Mouse (Mus musculus): ENCODE data around the gene Wipi2.
A peak's percentile ranks its signal among the peaks of the same experiment; 100 is the strongest.

Wipi2 gene

DNA sequence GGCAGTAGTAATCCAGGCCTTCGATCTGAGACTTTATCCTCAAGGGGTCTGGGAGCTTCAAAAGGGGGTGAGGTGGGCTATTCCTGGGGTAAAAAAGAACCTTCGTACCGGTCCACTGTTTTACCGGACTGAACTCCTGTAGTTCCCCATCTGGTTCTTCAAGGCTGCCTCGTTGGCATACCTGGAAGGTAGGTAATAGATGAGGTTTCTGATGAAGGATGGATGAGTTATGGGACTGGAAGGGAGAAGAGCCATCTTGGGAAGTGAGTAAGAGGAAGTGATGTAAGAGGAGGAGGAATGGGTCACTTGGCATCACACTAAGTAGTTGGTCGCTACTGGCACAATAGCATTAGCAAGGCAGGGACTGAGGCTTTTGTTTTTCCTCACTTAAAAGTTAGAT lies 2.7 kb downstream of the Wipi2 start:
- no peak for DNase-seq (ENCODE audit: low spot score)

DNA sequence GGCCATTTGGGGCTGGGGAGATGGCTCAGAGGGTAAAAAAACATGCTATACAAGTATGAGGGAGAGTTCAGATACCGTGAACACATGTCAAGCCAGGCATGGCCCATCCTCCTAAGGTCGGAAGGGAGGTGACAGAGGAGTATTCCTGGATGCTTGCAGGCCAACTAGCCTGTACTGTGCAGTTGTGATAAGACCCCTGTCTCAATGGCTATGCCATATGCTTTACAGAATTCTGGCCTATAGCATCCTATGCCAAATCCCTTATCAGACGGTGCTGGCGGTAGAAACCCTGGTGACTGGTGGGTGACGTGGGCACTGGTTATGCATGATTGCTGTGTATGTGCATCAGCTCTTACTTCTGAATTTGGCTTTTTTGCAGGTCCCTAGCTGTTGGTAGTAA lies 10.3 kb downstream of the Wipi2 start:
- no peak for DNase-seq (ENCODE audit: low spot score)

GRCm38 (mm10) chr5:142640088-142640487 lies 12.6 kb downstream of the Wipi2 start:
- no peak for DNase-seq (ENCODE audit: low spot score)

- DNase-seq (ENCODE audit: low spot score): no peak
Observed at GRCm38 (mm10) chr5:142641331-142642051, 14.0 kb downstream of the Wipi2 start.

GRCm38 (mm10) chr5:142648162-142648561 lies 20.7 kb downstream of the Wipi2 start:
- DNase-seq (ENCODE audit: low spot score): peak; percentile 36

DNA sequence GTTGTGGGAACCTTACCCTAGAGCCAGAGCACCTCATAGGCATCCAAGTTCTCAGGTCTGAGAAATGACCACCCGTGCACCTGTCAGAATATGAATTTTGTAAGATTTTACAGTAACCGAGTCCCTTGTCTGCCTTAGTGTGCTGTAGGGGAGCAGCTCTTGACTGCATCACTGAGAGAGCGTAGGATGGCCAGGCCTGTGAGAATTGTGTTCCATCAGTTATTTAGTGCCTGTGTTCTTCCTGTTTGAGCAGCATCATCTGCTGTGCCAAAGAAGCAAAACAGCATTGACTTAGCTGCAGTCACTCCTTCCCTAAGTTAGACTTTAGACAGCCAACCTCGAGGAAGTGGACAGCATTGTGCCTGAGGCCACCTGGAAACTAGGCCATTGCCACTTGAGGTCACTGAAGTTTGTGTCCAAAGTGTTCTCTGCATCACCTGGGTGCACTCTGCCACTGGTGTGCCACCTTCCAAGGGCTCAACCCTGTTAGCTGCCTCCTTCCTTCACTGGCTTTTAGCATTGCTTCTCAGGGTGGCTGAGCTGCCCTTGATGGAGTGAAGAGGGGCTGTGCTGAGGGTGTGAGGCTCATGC lies 22.1 kb downstream of the Wipi2 start:
- no peak for DNase-seq (ENCODE audit: low spot score)

- DNase-seq (ENCODE audit: low spot score): no peak
Observed at GRCm38 (mm10) chr5:142650390-142650789, 22.9 kb downstream of the Wipi2 start.

DNA sequence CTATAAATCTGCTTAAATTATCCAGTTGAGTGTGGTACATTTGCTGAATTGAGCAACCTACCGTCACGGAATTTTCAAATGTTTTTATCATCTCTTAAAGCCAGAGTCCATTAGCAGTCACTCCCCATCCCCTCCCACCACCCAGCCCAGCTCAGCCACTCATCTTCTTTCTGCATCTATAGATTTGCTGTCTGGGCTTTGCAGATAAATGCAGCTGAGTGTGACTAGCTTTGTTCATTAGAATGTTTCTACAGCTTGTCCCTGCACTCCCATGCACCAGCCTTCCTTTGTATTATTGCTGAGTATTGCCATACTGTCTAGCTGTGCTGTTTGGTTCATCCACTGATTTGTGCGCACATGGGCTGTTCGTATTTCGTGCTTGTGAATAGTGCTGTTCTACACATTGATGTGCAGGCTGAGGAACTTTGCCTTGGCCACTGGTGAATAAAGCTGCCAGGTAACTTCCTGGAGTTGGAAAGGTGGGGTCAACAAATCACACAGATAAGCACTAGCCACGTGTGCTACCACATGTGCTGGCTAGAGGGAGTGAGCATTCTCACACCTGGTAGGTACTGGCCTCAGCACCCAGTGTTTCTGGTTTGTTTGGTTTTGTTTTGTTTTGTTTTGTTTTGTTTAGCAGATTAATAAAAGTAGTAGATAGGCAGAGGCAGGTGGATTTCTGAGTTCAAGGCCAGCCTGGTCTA lies 23.4 kb downstream of the Wipi2 start:
- no peak for DNase-seq (ENCODE audit: low spot score)

- DNase-seq (ENCODE audit: low spot score): no peak
Observed at GRCm38 (mm10) chr5:142652266-142652665, 24.8 kb downstream of the Wipi2 start.

- DNase-seq (ENCODE audit: low spot score): no peak
Observed at GRCm38 (mm10) chr5:142660656-142661434, 33.3 kb downstream of the Wipi2 start.

DNA sequence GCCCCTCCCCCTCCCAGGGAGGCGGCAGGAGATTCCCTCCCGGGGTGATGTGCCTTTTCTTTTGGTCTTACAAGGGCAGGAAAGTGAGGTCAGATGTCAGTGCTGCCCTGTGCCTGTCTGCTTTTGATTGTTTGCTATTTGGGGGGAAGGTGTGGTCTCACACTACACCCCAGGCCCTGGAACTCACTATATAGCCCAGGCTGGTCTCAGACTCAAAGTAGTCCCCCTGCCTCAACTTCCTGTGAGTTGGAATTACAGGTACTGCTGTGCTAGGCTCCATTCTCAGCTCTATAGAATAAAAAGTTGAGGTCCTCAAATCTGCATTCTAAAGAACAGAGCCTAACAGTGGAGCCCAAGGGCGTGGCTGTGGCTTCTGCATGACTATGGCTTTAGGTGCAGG lies 40.4 kb downstream of the Wipi2 start:
- DNase-seq (ENCODE audit: low spot score): no peak

GRCm38 (mm10) chr5:142668556-142669263 lies 41.2 kb downstream of the Wipi2 start:
- no peak for DNase-seq (ENCODE audit: low spot score)

GRCm38 (mm10) chr5:142669726-142670125 lies 42.2 kb downstream of the Wipi2 start:
- no peak for DNase-seq (ENCODE audit: low spot score)

DNA sequence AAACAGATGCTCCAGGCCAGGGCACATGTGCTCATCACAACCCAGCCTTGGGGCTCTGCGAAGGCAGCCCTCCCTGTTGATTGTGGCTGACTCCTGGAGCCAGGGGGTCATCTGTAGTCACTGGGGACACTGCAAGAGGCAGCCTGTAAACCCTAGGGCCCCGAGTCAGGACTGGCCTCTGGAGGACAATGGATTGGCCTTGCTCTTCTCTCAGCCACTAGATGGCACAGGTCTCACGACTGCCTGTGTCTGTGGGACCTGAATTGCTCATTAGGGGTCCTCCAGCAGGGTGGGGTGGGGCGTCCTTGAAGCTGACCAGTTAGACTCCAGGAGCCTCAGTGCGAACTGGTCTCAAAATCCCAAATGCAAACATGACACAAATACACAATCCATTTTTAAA lies 45.6 kb downstream of the Wipi2 start:
- no peak for DNase-seq (ENCODE audit: low spot score)

DNA sequence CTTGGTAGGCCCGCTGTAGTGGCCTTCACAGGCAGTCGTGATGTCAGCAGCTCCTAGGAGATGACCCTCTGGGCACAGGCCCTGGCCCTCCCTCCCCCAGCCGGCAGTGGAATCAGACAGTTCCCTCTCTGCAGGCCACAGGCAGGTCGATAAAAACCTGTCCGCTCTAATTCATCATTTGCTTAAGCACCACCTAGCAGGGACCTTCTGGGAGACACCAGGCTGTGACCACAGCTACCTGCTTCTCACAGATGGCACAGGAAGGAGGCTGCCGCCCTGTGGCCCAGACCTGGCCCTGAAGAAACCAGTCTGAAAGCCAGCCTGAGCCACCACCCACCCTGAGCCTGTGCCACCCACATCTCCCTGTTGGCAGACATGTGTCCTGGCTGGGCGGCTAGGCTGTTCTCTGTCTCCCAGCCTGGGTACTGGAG lies 50.7 kb downstream of the Wipi2 start:
- DNase-seq (ENCODE audit: low spot score): no peak

DNA sequence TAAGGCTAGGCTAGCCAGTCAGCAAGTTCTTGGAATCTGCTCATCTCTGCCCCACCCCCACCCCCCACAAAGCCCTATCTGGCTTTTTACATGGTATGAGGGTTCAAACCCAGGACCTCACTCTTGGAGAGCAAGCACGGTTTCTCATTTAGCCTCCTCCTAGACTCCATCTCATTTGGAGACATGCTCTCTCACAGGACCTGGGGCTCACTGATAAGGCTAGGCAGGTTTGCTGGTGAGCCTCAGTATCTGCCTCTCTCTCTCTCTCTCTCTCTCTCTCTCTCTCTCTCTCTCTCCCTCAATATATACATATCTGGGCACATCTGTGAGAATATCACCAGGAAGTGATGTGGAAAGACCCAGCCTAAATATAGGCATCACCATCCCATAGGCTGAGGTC lies 51.6 kb downstream of the Wipi2 start:
- DNase-seq (ENCODE audit: low spot score): no peak

DNA sequence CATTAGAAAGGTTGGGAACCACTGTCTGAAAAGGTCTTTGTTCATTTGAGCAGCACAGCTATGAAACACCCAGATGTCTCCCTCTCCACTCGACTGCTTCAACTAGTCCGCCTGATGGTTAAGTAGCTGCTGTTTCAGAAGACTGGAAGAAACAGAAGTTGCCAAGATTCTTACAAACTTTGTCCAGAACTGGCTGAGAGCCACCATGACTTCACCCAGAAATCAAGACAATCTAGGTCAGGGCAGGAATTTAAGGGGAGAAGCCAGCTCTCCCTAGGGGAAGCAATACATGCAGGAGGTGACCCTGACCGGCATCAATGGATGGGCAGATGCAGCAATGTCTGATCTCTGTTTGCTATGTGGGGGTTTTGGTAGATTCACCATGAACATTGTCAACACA lies 54.4 kb downstream of the Wipi2 start:
- no peak for DNase-seq (ENCODE audit: low spot score)

GRCm38 (mm10) chr5:142682529-142682928 lies 55.0 kb downstream of the Wipi2 start:
- DNase-seq (ENCODE audit: low spot score): no peak

GRCm38 (mm10) chr5:142688866-142689265 lies 61.4 kb downstream of the Wipi2 start:
- DNase-seq (ENCODE audit: low spot score): no peak

- DNase-seq (ENCODE audit: low spot score): no peak
Observed at GRCm38 (mm10) chr5:142690343-142690742, 62.8 kb downstream of the Wipi2 start.

DNA sequence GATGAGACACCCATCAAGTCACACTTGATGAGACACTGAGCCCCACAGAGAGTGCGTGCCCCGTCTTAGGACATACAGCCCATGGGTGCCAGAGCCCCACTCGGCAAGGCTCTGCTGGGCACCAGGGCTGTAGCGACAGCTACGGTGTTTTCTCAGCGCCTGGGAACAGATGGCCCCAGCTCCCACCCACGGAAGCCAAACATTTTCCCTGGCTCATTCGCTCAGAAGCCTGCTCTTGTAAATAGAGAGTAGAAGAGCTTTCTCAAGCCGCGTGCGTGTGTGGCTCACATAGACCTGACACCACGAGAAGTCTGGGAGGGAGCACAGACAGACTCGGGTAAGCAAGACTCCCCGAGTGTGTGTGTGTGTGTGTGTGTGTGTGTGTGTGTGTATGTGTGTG lies 64.8 kb downstream of the Wipi2 start, which contains the start of gene Slc29a4:
Slc29a4 (plus strand) TSS at position 265 of the 400 bp plus-strand sequence.
- no peak for DNase-seq (ENCODE audit: low spot score)

Measured in urinary bladder, postnatal 14 days (tissue).